Mouse (Mus musculus) heart, embryonic 14.5 days (tissue): ENCODE measurements around the gene Arhgef3. TPM values are rescaled to one million over a fixed set of nuclear protein-coding genes. Genes with fewer than 3 reads are reported as not detected.

ENCODE experiments used
- ATAC-seq: fragments of 200-750 bp; cut with Nextera tagmentation; 2 replicates; pipeline ENCODE4 v1.8.0; 2017; ENCODE audit warnings: low read depth, moderate TSS enrichment; ENCODE audit not compliant: insufficient number of reproducible peaks, insufficient read depth, low FRiP score
- H3K27ac ChIP-seq, 2 experiments: fragments of 200-500 bp in 1 of 2; fragments of 300-500 bp in 1 of 2; sonication (generic) in 1 of 2; replicated peaks in 1 of 2; 2 replicates each; pipeline ENCODE4 v1.5.1; 2012 to 2014; ENCODE audit warnings: low read depth in 2 of 2, low read length in 2 of 2, control low read depth in 1 of 2, mild to moderate bottlenecking in 1 of 2, mixed read lengths in 1 of 2; ENCODE audit not compliant: control insufficient read depth in 1 of 2, insufficient read depth in 1 of 2
- H3K27me3 ChIP-seq: fragments of 300-500 bp; sonication (generic); 2 replicates; pipeline ENCODE4 v1.6.1; 2014; ENCODE audit warnings: mild to moderate bottlenecking, low read length, control low read depth; ENCODE audit not compliant: control insufficient read depth, insufficient read depth
- H3K36me3 ChIP-seq: fragments of 300-500 bp; sonication (generic); 2 replicates; pipeline ENCODE4 v1.6.1; 2014; ENCODE audit warnings: mild to moderate bottlenecking, control low read depth, low read length, mixed read lengths; ENCODE audit not compliant: control insufficient read depth, insufficient read depth
- H3K4me1 ChIP-seq, 2 experiments: fragments of 200-500 bp in 1 of 2; fragments of 300-500 bp in 1 of 2; sonication (generic) in 1 of 2; 2 replicates each; pipeline ENCODE4 v1.6.1; 2012 to 2014; ENCODE audit warnings: low read length in 2 of 2, control low read depth in 1 of 2, mixed read lengths in 1 of 2; ENCODE audit not compliant: control insufficient read depth in 2 of 2, insufficient read depth in 2 of 2
- H3K4me2 ChIP-seq: fragments of 300-500 bp; sonication (generic); 2 replicates; pipeline ENCODE4 v1.6.1; 2014; ENCODE audit warnings: mild to moderate bottlenecking, low read length
- H3K4me3 ChIP-seq, 2 experiments: fragments of 200-500 bp in 1 of 2; fragments of 300-500 bp in 1 of 2; sonication (generic) in 1 of 2; 2 replicates each; pipeline ENCODE4 v1.5.1; 2012 to 2014; ENCODE audit warnings: low read length in 2 of 2, mild to moderate bottlenecking in 2 of 2, control low read depth in 1 of 2, low read depth in 1 of 2, moderate library complexity in 1 of 2; ENCODE audit not compliant: control insufficient read depth in 1 of 2, insufficient read depth in 1 of 2
- H3K9ac ChIP-seq: fragments of 300-500 bp; sonication (generic); 2 replicates; pipeline ENCODE4 v1.6.1; 2014; ENCODE audit warnings: mild to moderate bottlenecking, low read length
- H3K9me3 ChIP-seq: fragments of 300-500 bp; sonication (generic); 2 replicates; pipeline ENCODE4 v1.6.1; 2016; ENCODE audit warnings: low read length, control low read depth; ENCODE audit not compliant: control insufficient read depth
- WGBS: fragments of 180-500 bp; shearing (Covaris S2); extraction: QIAGEN DNeasy Blood & Tissue Kit; methylation state at CpG from one replicate; pipeline ENCODE4 v1.1.7; 2014; 5-methylcytosine and 5-hydroxymethylcytosine counted together
- polyA plus RNA-seq: library from polyadenylated mRNA; unstranded; fragments of >200 nt; fragmentation: Nextera tagmentation; extraction: Ambion mirVana; gene quantifications from 2 replicates; pipeline ENCODE4 v1.2.1, GENCODE M21; 2014

Gene Arhgef3
- polyA plus RNA-seq, 1 experiment from 2014 or later: 15.4 TPM

DNA sequence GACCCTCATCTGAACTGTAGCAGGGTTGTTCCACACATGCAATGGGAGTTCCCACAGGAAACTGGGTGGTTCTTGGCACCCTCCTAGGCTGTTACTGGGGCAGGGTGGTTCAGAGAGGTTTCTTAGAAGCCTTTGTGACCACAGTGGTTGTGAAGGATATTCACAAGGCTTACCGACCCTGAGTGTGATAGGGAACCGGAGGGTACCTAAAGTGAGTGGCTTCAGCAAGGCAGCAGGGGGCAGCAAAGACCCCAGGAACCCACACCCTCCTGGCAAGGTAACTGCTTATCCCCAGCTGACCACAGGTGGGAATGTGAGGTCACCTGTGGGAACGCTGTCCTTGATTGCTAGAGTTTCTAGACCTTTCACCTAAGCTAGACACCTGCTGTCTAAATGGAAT is 77.8 kb downstream of the Arhgef3 start:
- no peak for ATAC-seq
- Histone ChIP-seq H3K9me3 (no peaks in the 10 kb centered on the region), H3K4me3 (no peak overlapping the region), H3K4me1 (no peaks in the 10 kb centered on the region), H3K27ac (no peak overlapping the region), H3K4me2 (no peak overlapping the region), H3K9ac (no peak overlapping the region), H3K36me3 (no peaks in the 10 kb centered on the region), H3K27me3 (no peaks in the 10 kb centered on the region)
- WGBS: 35% methylated on average over 3 of the region's 3 CpGs

DNA sequence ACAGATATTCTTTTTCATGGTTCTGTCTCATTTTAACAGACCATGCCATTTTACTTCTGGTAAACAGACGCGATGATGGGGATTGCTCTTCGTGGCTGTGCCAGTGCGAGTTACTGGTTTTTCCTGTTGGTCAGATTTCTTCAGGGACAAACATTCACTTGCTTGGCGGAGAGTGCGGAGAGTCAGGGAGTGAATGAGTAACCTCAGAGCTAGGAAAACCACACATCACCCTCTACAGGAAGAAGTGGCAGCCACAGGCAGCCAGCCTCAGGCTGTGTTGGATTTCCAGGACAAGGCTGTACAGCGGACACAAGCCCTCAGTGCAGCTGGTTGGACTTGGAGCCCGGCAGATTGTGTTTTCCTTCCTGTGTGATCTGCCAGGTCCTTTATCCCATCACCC is 82.3 kb downstream of the Arhgef3 start:
- Histone ChIP-seq H3K4me3 (no peak overlapping the region), H3K4me1 (no peaks in the 10 kb centered on the region), H3K4me2 (no peak overlapping the region), H3K27me3 (no peaks in the 10 kb centered on the region), H3K9me3 (no peaks in the 10 kb centered on the region), H3K9ac (no peak overlapping the region), H3K36me3 (no peaks in the 10 kb centered on the region), H3K27ac (no peak overlapping the region)
- ATAC-seq: no peak
- 83% methylated on average over 8 of the region's 8 CpGs for WGBS

DNA sequence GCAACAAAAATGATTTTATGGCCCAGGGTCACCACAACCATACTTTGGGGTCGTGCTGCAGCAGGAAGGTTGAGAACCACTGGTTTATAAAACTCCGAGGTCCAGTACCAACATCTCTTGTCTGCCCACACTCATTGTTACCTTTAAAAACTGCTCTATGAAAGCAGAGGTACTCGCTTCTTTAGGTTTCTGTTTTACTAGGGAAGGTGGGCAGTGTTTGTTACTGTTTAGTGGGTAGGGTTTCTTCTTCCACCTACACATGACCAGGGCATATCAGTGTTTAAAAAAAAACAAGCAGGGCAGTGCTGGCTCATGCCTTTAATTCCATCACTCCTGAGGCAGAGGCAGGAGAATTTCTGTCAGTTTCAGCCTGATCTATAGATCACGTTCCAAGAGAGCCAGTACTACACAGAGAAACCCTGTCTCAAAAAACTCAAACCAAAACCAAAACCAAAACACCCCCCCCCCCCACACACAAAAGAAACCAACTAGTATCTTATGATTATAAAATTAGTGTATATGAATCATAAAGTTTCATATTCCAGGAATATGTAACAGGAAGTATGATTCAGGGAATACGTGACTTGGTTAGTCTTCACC is 83.9 kb downstream of the Arhgef3 start:
- no peak for ATAC-seq
- no peaks in the 10 kb centered on the region for H3K27me3 ChIP-seq
- no peak overlapping the region for H3K4me3 ChIP-seq
- H3K9me3 ChIP-seq: no peaks in the 10 kb centered on the region
- no peak overlapping the region for H3K4me2 ChIP-seq
- H3K4me1 ChIP-seq: no peaks in the 10 kb centered on the region
- H3K36me3 ChIP-seq: no peaks in the 10 kb centered on the region
- no peak overlapping the region for H3K9ac ChIP-seq
- WGBS: 89% methylated on average over 5 of the region's 5 CpGs
- H3K27ac ChIP-seq: no peak overlapping the region

DNA sequence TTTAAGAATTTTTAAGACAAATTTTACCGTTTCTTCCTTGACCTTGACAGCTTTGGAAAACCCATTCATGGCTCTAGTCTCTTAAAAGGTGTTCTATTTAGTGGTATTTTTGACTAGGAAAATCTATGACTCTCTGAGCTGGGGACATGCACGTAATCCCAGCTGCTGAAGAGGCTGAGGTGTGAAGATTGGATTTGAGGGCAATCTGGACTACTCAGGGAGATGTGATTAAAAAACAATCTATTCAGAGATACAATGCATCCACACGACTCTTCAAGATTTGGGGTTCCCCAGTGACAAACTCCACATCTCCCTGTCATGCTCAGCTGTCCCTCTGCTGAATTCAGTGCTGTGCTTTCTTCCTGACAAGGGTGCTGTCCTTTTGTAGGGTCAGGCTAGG is 84.4 kb downstream of the Arhgef3 start:
- Histone ChIP-seq H3K4me1 (no peaks in the 10 kb centered on the region), H3K4me2 (no peak overlapping the region), H3K9me3 (no peaks in the 10 kb centered on the region), H3K27ac (no peak overlapping the region), H3K36me3 (no peaks in the 10 kb centered on the region), H3K27me3 (no peaks in the 10 kb centered on the region), H3K9ac (no peak overlapping the region), H3K4me3 (no peak overlapping the region)
- 81% methylated on average over 3 of the region's 3 CpGs for WGBS
- 0 out of 2 replicates have a peak, but pooled peaks have one; percentile 17 for ATAC-seq

DNA sequence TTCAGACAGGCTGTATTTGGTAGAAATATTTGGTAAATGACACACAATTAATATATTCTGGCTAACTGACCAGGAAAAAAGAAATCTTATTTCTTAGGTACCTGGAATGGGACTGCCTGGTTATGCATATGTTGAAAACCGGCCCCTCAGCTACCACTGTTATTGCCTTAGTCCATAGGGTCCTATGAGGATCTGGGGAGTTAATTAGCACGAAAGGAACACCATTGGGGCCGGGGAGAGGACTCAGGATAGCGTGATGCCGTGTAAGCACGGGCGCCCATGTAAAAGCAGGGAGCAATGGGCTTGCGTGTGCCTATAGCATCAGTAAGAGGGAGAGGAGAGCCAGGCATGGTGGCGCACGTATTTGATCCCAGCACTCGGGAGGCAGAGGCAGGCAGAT is 85.2 kb downstream of the Arhgef3 start:
- ATAC-seq: no peak
- Histone ChIP-seq H3K4me3 (no peak overlapping the region), H3K4me2 (no peak overlapping the region), H3K36me3 (no peaks in the 10 kb centered on the region), H3K27ac (no peak overlapping the region), H3K9ac (no peak overlapping the region), H3K9me3 (no peaks in the 10 kb centered on the region), H3K27me3 (no peaks in the 10 kb centered on the region), H3K4me1 (no peaks in the 10 kb centered on the region)
- WGBS: 96% methylated on average over 11 of the region's 11 CpGs

DNA sequence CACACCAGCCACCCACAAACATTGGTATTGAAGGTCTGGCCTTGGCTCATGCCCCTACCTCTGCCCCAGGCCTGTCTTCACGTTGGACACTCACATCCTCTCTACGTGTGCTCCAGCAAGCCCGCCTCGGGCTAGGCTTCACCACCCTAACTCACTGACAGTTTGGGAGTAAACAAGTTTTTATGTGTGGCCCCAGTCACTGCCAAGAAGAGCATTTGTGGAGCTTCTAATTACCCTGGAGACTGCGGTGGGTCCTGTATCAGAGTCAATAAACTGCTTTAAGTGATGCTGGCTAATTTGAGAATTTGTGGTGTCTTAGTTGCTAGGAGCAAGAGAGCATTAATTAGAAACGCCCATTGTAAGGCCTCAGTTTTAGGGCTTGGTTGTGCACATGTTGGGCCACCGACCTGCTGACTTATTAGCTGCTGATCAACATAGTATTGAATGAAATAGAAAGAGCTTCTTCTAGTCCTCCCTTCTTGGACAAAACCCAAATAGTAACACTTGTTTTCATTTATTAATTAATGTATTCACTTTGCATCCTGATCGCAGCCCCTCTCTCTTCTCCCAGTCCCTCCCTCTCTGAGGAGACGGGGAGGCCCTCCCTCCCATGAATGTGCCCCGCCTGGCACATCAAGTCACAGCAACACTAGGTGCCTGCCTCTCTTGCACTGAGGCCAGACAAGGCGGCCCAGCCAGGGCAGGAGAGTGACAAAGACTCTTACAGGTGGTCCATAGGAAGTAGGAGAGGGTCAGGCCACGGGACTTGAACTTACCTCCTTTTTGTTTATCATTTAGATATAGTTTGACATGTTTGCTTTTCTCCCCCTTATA is 86.3 kb downstream of the Arhgef3 start:
- ATAC-seq: no peak
- Histone ChIP-seq H3K9me3 (no peaks in the 10 kb centered on the region), H3K4me2 (no peak overlapping the region), H3K36me3 (no peaks in the 10 kb centered on the region), H3K9ac (no peak overlapping the region), H3K4me1 (no peaks in the 10 kb centered on the region), H3K4me3 (no peak overlapping the region), H3K27me3 (no peaks in the 10 kb centered on the region), H3K27ac (no peak overlapping the region)
- 81% methylated on average over 12 of the region's 12 CpGs for WGBS

DNA sequence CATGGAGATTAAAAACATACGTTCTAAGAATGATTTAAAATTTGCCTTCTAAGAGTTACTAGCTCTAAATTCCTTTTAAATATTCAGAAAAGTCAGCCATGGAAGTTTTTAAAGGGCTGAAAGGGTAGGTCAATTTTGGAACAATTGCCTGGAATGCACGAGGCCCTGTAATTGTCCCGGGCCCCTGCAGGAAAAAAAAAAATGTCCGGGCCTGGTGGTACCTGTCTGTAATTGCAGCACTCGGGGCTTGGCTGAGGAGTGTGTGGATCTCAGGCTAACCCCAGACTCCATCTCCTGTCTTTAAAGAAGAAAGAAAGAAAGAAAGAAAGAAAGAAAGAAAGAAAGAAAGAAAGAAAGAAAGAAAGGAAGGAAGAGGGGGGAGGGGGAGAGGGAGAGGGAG is 87.1 kb downstream of the Arhgef3 start:
- H3K4me3 ChIP-seq: no peak overlapping the region
- no peak overlapping the region for H3K9ac ChIP-seq
- H3K36me3 ChIP-seq: no peaks in the 10 kb centered on the region
- ATAC-seq: no peak
- no peaks in the 10 kb centered on the region for H3K4me1 ChIP-seq
- H3K4me2 ChIP-seq: no peak overlapping the region
- no peaks in the 10 kb centered on the region for H3K9me3 ChIP-seq
- no peak overlapping the region for H3K27ac ChIP-seq
- no peaks in the 10 kb centered on the region for H3K27me3 ChIP-seq
- WGBS: 57% methylated on average over 5 of the region's 5 CpGs
